Mouse (Mus musculus): ENCODE measurements around the gene Txlnb. TPM values are rescaled to one million over a fixed set of nuclear protein-coding genes. Genes with fewer than 3 reads are reported as not detected.
"Not testable (repeated sequence)": the region's sequence is repeated elsewhere in the genome, so short reads cannot be mapped to it uniquely, and the experiment has no call there.

The Txlnb gene
- polyA plus RNA-seq, 1 experiment = 0.53 TPM

GRCm38 (mm10) chr10:17794443-17794842, 1.6 kb upstream of the Txlnb start:
- Histone ChIP-seq H3K27me3 (ENCODE audit: control insufficient read depth, insufficient read depth, low read length) (no peaks in the 10 kb centered on the region), H3K27ac (ENCODE audit: control insufficient read depth, insufficient read depth, low read depth, low read length) (no peak overlapping the region), H3K4me3 (ENCODE audit: control insufficient read depth, low read depth, low read length) (no peak overlapping the region), H3K36me3 (ENCODE audit: control insufficient read depth, insufficient read depth, low read length) (no peaks in the 10 kb centered on the region), H3K4me1 (ENCODE audit: control insufficient read depth, insufficient read depth, low read length) (peaks cover 4% of the 10 kb centered on the region; the same call in 1 of the 2 replicates)
- TF ChIP-seq CTCF (IDR thresholded peaks at IDR 0.05; ENCODE audit: control insufficient read depth, insufficient read depth, insufficient replicate concordance, low read depth, low read length) (no peak), POLR2A (IDR thresholded peaks at IDR 0.05; ENCODE audit: control insufficient read depth, low read depth, low read length) (no peak)

DNA sequence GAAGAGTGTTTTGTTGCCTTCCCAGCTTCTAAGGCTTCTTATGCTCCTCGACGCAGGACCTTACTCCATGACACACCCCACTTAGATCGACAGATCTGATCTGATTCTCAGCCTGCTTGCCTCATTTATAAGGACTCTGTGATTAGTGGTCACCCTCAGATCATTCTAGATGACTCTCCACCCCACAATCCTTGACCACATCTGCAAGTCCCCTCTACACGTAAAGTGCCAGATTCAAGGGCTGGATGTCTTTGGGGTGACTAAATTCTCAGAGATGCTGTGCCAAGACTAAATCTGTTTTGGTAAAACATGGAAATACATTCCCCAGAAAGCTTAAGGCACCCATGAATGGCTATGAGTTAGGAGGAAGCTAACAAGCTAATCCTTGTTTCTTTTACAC, 799 bp upstream of the Txlnb start:
- Histone ChIP-seq H3K27ac (ENCODE audit: control insufficient read depth, insufficient read depth, low read depth, low read length) (no peak overlapping the region), H3K27me3 (ENCODE audit: control insufficient read depth, insufficient read depth, low read length) (no peaks in the 10 kb centered on the region), H3K4me1 (ENCODE audit: control insufficient read depth, insufficient read depth, low read length) (peaks cover 4% of the 10 kb centered on the region; the same call in 1 of the 2 replicates), H3K36me3 (ENCODE audit: control insufficient read depth, insufficient read depth, low read length) (no peaks in the 10 kb centered on the region), H3K4me3 (ENCODE audit: control insufficient read depth, low read depth, low read length) (no peak overlapping the region)
- no peak for TF ChIP-seq CTCF (IDR thresholded peaks at IDR 0.05; ENCODE audit: control insufficient read depth, insufficient read depth, insufficient replicate concordance, low read depth, low read length)
- TF ChIP-seq POLR2A (IDR thresholded peaks at IDR 0.05; ENCODE audit: control insufficient read depth, low read depth, low read length) = no peak

DNA sequence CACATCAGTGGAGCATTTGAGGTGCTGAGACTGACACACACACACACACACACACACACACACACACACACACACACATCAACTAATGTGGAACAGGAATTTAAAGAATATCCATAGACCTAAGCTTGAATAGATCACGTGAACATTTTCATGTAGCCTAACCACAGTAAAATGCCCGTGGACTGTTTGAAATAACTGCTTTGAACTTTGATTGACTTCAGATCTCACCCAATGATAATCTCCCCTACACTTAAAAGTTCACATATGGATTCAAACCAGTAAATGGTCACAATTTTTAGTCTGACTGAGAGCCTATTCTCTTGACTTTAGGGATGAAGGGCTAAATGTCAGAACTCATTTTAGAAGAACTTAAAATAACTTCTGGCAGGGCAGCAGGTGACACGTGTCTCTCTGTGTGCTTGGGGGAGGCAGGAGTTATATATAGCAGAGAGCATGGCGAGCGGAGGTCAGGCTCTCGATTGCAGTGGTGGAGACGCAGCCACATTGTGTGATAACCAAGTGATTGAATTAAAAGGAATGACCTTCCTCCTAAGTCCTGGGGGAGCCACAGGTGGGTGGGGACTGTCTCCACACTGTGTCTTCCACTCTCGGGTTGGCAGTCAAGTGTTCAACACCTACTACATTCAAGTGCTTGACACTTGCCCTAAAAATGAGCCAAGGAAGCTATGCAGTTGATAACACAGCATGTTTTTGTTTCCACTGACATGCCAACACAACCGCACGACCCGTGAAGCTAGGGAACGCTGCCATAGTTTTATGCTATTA, 1.0 kb downstream of the Txlnb start:
- no peak overlapping the region for H3K27ac ChIP-seq (ENCODE audit: control insufficient read depth, insufficient read depth, low read depth, low read length)
- no peaks in the 10 kb centered on the region for H3K27me3 ChIP-seq (ENCODE audit: control insufficient read depth, insufficient read depth, low read length)
- H3K4me3 ChIP-seq (ENCODE audit: control insufficient read depth, low read depth, low read length) = no peak overlapping the region
- H3K4me1 ChIP-seq (ENCODE audit: control insufficient read depth, insufficient read depth, low read length) = peaks cover 4% of the 10 kb centered on the region; the same call in 1 of the 2 replicates
- TF ChIP-seq POLR2A (IDR thresholded peaks at IDR 0.05; ENCODE audit: control insufficient read depth, low read depth, low read length) = no peak
- no peaks in the 10 kb centered on the region for H3K36me3 ChIP-seq (ENCODE audit: control insufficient read depth, insufficient read depth, low read length)

GRCm38 (mm10) chr10:17797681-17798080, 1.7 kb downstream of the Txlnb start:
- H3K36me3 ChIP-seq (ENCODE audit: control insufficient read depth, insufficient read depth, low read length) = no peaks in the 10 kb centered on the region
- no peak overlapping the region for H3K27ac ChIP-seq (ENCODE audit: control insufficient read depth, insufficient read depth, low read depth, low read length)
- no peak overlapping the region for H3K4me3 ChIP-seq (ENCODE audit: control insufficient read depth, low read depth, low read length)
- peaks cover 4% of the 10 kb centered on the region; the same call in 1 of the 2 replicates for H3K4me1 ChIP-seq (ENCODE audit: control insufficient read depth, insufficient read depth, low read length)
- TF ChIP-seq CTCF (IDR thresholded peaks at IDR 0.05; ENCODE audit: control insufficient read depth, insufficient read depth, insufficient replicate concordance, low read depth, low read length) (no peak), POLR2A (IDR thresholded peaks at IDR 0.05; ENCODE audit: control insufficient read depth, low read depth, low read length) (no peak)
- no peaks in the 10 kb centered on the region for H3K27me3 ChIP-seq (ENCODE audit: control insufficient read depth, insufficient read depth, low read length)

GRCm38 (mm10) chr10:17801788-17802187, 5.8 kb downstream of the Txlnb start:
- Histone ChIP-seq H3K4me1 (ENCODE audit: control insufficient read depth, insufficient read depth, low read length) (peaks cover 4% of the 10 kb centered on the region; the same call in 1 of the 2 replicates), H3K27me3 (ENCODE audit: control insufficient read depth, insufficient read depth, low read length) (no peaks in the 10 kb centered on the region), H3K4me3 (ENCODE audit: control insufficient read depth, low read depth, low read length) (no peak overlapping the region), H3K36me3 (ENCODE audit: control insufficient read depth, insufficient read depth, low read length) (no peaks in the 10 kb centered on the region), H3K27ac (ENCODE audit: control insufficient read depth, insufficient read depth, low read depth, low read length) (no peak overlapping the region)
- TF ChIP-seq CTCF (IDR thresholded peaks at IDR 0.05; ENCODE audit: control insufficient read depth, insufficient read depth, insufficient replicate concordance, low read depth, low read length) (no peak), POLR2A (IDR thresholded peaks at IDR 0.05; ENCODE audit: control insufficient read depth, low read depth, low read length) (no peak)

- no peaks in the 10 kb centered on the region for H3K36me3 ChIP-seq (ENCODE audit: control insufficient read depth, insufficient read depth, low read length)
Observed at GRCm38 (mm10) chr10:17808526-17808925, 12.5 kb downstream of the Txlnb start.

DNA sequence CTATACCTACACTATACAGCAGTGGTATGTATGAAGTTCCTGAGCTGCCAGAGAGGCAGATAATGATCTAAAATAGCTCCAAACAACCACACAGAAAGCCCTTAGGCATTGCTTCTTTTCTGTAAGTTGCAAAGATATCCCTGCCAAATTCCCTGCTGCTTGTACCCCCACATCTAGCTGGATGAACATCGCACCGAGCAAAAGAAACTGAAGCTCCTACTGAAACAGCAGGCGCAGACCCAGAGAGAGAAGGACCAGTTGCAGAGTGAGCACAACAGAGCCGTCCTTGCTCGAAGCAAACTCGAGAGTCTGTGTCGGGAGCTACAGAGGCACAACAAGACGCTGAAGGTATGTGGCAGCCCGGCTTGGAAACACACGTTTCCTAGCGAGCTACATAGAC, 19.0 kb downstream of the Txlnb start:
- Histone ChIP-seq H3K4me3 (ENCODE audit: control insufficient read depth, low read depth, low read length) (no peak overlapping the region), H3K27me3 (ENCODE audit: control insufficient read depth, insufficient read depth, low read length) (no peaks in the 10 kb centered on the region), H3K27ac (ENCODE audit: control insufficient read depth, insufficient read depth, low read depth, low read length) (no peak overlapping the region), H3K4me1 (ENCODE audit: control insufficient read depth, insufficient read depth, low read length) (no peaks in the 10 kb centered on the region), H3K36me3 (ENCODE audit: control insufficient read depth, insufficient read depth, low read length) (no peaks in the 10 kb centered on the region)
- TF ChIP-seq POLR2A (IDR thresholded peaks at IDR 0.05; ENCODE audit: control insufficient read depth, low read depth, low read length) = no peak

More at GRCm38 (mm10) chr10:17808526-17808925, 12.5 kb downstream of the Txlnb start:
- no peak overlapping the region for H3K27ac ChIP-seq (ENCODE audit: control insufficient read depth, insufficient read depth, low read depth, low read length)
- TF ChIP-seq POLR2A (IDR thresholded peaks at IDR 0.05; ENCODE audit: control insufficient read depth, low read depth, low read length) (no peak), CTCF (IDR thresholded peaks at IDR 0.05; ENCODE audit: control insufficient read depth, insufficient read depth, insufficient replicate concordance, low read depth, low read length) (no peak)
- no peaks in the 10 kb centered on the region for H3K27me3 ChIP-seq (ENCODE audit: control insufficient read depth, insufficient read depth, low read length)
- H3K4me3 ChIP-seq (ENCODE audit: control insufficient read depth, low read depth, low read length) = no peak overlapping the region
- no peaks in the 10 kb centered on the region for H3K4me1 ChIP-seq (ENCODE audit: control insufficient read depth, insufficient read depth, low read length)

DNA sequence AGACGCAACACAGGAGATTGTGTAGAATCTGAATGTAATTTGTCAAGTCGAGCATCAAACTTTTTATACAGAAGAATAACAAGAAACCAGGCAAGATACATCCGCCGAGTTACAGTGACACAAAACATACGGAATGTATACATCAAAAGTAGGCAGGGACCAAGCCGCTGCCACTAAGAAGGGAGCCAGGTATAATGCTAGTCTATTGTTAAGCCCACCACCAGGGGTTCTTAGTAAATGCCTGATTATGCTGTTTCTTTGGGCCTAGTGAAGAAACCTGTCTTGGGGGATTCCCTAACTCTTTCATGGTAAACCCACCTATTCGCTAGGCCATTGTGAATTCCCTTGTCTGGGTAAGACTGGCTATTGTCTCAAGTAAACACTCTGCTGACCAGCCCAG, 24.4 kb downstream of the Txlnb start:
- H3K36me3 ChIP-seq (ENCODE audit: control insufficient read depth, insufficient read depth, low read length); H3K27me3 ChIP-seq (ENCODE audit: control insufficient read depth, insufficient read depth, low read length); H3K4me1 ChIP-seq (ENCODE audit: control insufficient read depth, insufficient read depth, low read length); H3K27ac ChIP-seq (ENCODE audit: control insufficient read depth, insufficient read depth, low read depth, low read length); H3K4me3 ChIP-seq (ENCODE audit: control insufficient read depth, low read depth, low read length): not testable (repeated sequence)
